In the genomic region with DNA sequence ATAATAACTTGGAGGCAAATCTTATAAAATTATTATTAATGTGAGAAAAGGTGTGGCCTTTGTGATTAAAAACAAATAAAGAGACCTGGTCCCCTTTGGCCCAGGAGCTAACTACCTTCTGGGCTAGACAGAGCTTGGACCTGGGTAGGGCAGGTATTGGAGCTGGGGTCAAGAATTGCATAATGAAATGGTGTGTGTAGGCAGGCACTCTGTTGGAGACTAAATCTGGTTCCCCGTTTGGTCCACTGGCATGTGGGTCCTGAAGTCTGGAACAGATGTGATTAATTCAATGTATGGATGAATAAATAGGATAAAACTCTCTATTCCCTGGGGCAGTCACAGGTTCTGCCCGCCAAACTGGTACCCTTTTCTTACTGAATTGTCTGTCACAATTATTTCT, we compare ENCODE assay signal across 18 mouse cellular contexts.
"Had no signal": no experiment of that assay in that cellular context is flagged by ENCODE, and none has a peak within 500 bp of the region (broad histone marks: within the 10 kb centered on the region; RNA-seq: fewer than 3 reads in every experiment).

No protein-coding gene starts in this region.

- H3K27ac ChIP-seq: kidney, embryonic 15.5 days; limb, embryonic 12.5 days; limb, embryonic 15.5 days; liver, embryonic 14.5 days; macrophage; midbrain, embryonic 13.5 days; stomach, embryonic 15.5 days had no signal

- H3K9ac ChIP-seq: kidney, embryonic 15.5 days; limb, embryonic 12.5 days; limb, embryonic 15.5 days; liver, embryonic 14.5 days; liver, postnatal 0 days; lung, embryonic 14.5 days; midbrain, embryonic 13.5 days; stomach, embryonic 15.5 days had no signal

- DNase-seq: kidney, adult 8-10 months; kidney, postnatal 10 days; kidney, postnatal 36 days; left cerebral cortex, postnatal 4 days; liver, postnatal 0 days; right cerebral cortex, postnatal 25 days; spleen, adult 18-20 months; thymus, postnatal 36 days had no signal

- H3K4me1 ChIP-seq: kidney, embryonic 15.5 days; limb, embryonic 12.5 days; limb, embryonic 15.5 days; stomach, embryonic 15.5 days had no signal

- H3K4me3 ChIP-seq: kidney, embryonic 15.5 days; limb, embryonic 12.5 days; limb, embryonic 15.5 days; midbrain, embryonic 13.5 days; stomach, embryonic 15.5 days had no signal

- H3K27me3 ChIP-seq: kidney, embryonic 15.5 days; limb, embryonic 12.5 days; limb, embryonic 15.5 days; midbrain, embryonic 13.5 days; stomach, embryonic 15.5 days had no signal

- H3K4me2 ChIP-seq: kidney, embryonic 15.5 days; limb, embryonic 12.5 days; limb, embryonic 15.5 days; liver, embryonic 11.5 days; lung, embryonic 14.5 days; midbrain, embryonic 13.5 days; stomach, embryonic 15.5 days had no signal

- H3K9me3 ChIP-seq: kidney, embryonic 15.5 days; limb, embryonic 12.5 days; limb, embryonic 15.5 days; midbrain, embryonic 13.5 days; stomach, embryonic 15.5 days had no signal

- ATAC-seq: liver, postnatal 0 days; lung, postnatal 0 days; midbrain, embryonic 13.5 days had no signal

- H3K36me3 ChIP-seq: kidney, embryonic 15.5 days; limb, embryonic 12.5 days; limb, embryonic 15.5 days; midbrain, embryonic 13.5 days; stomach, embryonic 15.5 days had no signal
